Mouse (Mus musculus): ENCODE results near the gene Pitpnm2.
A peak's percentile ranks its signal among the peaks of the same experiment; 100 is the strongest.

The Pitpnm2 gene

DNA sequence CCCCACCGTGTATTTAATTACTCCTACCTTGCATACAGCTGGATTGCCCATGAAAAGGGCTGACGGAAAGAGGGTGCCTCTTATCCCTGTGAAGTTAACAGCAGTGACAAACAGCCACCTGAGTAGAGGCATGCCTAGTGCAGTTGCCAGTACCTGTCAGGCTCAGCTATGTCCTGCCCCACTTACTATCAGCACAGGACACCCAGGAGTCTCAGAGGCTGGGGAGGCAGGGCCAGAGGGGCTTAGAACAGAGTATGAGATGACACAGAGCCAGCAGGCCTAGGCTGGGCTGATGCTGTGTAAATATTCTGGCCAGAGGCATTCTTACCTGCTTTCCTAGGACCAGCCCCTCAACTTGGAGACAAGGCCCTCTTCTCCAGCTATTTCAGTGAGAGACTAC lies 48.0 kb downstream of the Pitpnm2 start:
- DNase-seq (ENCODE audit: low spot score) = no peak

DNA sequence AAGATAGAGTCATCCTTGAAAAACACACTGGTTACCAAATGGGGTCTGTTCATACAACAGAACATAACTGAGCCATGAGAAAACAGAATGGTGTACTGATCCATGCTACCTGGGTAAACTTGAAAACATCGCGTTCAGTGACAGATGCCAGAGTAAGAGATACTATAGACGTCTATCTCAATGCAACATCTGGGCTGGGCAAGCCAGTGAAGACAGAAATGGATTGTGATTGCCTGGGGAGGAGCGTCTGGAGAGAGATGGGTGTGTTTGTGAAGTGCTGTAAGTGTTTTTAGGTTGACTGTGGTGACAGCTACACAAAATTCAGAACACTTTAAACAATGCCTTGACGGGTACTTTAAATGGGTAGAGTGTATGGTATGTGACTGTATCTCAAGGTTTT lies 48.7 kb downstream of the Pitpnm2 start:
- DNase-seq (ENCODE audit: low spot score) = peak; percentile 59

GRCm38 (mm10) chr5:124199168-124199567 lies 50.4 kb downstream of the Pitpnm2 start:
- DNase-seq (ENCODE audit: low spot score) = no peak

- DNase-seq (ENCODE audit: low spot score) = no peak
Measured at GRCm38 (mm10) chr5:124198473-124198872, 51.1 kb downstream of the Pitpnm2 start.

GRCm38 (mm10) chr5:124196082-124196481 lies 53.5 kb downstream of the Pitpnm2 start:
- DNase-seq (ENCODE audit: low spot score) = no peak

GRCm38 (mm10) chr5:124194386-124195084 lies 55.0 kb downstream of the Pitpnm2 start:
- DNase-seq (ENCODE audit: low spot score) = no peak

GRCm38 (mm10) chr5:124193286-124194112 lies 56.1 kb downstream of the Pitpnm2 start:
- DNase-seq (ENCODE audit: low spot score) = no peak

GRCm38 (mm10) chr5:124192726-124193285 lies 56.8 kb downstream of the Pitpnm2 start:
- no peak for DNase-seq (ENCODE audit: low spot score)

DNA sequence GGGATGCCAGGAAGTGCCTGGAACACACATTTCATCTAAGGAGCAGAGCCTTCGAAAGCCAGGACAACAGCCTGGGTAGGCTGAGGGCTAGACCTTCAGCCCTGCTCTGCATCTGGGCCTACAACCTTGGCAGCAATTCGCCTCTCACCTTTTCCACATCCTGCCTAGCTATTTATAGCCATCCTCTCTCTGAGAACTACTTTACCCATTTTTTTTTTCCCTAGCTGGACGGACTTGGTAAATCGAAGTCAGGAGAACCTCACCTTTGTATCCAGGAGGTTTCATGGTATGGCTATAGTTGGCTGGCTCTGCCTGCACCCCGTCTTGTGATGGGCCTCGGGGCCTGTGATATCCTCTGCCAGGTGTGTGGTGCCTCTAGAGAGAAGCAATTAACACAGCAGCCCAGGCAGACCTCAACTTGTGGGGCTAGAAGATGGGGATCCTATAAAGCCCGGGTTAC lies 57.3 kb downstream of the Pitpnm2 start:
- DNase-seq (ENCODE audit: low spot score) = no peak

DNA sequence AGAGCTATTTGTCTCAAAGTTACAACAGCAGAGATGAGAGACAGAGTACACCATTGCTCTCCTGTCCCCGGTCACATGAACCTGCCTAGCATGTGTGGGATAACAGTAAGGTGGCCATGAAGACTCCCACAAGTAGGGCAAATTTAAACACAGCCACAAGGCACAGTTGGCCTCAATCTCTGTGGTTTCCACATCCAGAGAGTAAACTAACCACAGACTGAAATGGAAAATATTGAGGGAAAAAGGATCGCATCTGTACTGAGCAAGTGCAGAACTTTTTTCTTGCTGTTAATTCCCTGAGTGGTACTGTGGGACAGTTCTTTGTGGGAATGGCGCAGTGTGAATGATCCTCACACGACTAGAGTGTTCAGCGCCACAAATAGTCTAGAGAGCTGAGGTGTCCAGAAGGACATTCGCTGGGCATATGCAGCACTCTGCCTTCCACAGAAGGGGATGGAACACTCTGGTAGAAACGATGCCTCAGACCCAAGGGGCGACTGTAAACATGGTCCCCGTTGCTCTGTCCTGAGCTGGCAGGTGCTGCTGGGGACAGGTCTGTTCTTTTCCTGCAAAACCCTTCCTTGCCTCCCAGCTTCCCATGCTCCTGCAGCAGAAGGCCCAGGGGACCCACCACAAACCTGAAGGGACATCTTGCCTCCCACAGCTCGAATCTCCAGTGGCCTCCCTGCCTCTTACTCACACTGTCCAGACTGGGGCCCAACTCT lies 59.3 kb downstream of the Pitpnm2 start:
- no peak for DNase-seq (ENCODE audit: low spot score)

DNA sequence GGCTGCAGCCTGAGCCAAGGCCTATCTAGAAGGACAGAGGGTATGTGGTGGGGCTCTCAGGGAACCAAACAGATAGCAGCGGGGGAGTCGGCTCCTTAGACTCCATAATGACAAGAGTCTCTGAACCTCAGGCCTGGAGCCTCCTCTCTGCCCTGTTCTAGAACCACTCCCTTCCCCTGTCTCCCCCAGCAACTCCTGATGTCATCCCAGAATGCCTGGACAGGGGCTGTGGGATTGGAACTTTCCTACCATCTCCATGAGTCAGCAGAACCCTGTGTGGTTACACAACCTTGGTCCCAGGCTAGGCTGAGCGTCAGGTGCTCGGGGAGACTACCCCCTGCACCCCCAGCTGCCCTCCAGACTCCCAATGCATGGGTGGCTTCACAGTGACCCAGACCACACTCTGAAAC lies 60.0 kb downstream of the Pitpnm2 start:
- DNase-seq (ENCODE audit: low spot score) = no peak

DNA sequence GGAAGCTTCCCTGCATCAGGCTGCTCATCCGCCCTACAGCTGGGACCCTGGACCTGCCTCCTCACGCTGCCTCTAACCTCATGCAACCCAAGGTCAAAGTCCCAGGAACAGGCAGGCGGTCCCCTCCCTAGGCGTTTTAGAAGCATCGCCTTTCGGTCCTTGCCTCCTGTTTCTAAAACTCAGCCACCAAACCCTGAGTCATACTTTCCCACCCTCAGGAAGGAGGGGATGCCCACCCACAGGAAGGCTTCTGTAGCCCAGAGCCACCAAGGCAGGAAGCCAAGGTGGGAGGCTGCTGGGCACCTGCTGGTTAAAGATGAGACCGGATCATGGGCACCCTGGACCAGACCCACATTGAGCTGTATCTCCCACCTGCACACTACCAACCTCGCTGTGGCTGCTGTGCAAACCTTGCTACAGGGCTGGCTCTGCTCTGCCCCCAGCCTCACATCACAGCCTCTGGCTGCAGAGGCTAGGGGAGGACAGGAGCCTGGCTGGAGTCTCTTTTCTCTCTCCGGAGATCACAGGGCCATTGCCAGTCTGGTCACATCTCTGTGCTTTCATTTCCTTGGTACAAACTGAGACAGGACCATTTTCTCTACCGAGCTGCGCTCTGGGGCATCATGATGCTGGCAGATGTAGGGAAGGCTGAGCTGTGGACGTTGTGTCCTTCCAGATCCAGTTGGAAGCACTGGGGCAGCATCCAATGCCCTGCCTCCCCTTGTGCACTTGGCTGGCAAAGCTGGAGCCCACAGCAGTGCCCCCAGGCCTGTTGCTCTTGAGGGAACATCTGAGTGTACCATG lies 61.9 kb downstream of the Pitpnm2 start:
- no peak for DNase-seq (ENCODE audit: low spot score)

DNA sequence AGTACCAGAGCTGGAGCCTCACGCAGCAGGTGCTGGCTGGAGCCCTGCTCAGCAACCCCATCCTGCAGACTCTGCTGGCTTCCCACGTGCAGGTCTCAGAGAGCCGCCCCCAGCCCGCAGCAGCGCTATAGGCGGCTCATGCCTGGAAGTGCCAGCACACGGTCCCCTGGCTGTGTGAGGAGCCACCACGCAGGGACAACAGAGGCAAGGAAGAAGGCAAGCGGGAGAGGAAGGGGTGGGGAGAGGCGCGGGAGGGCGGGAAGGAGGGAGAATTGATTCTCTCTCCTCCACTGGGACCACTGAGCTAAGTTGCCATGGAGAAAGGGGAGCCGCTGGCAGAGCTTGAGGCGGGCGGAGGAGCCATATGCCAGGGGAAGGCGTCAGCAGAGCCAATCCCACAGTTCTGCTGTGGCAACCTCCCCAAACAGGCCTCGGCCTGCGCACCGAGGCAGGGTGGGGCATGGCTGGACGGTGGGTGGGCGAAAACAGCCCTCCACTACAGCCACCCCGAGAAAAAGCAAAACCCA lies 62.5 kb downstream of the Pitpnm2 start:
- DNase-seq (ENCODE audit: low spot score) = no peak

- no peak for DNase-seq (ENCODE audit: low spot score)
Measured at GRCm38 (mm10) chr5:124186465-124186854, 63.1 kb downstream of the Pitpnm2 start.

DNA sequence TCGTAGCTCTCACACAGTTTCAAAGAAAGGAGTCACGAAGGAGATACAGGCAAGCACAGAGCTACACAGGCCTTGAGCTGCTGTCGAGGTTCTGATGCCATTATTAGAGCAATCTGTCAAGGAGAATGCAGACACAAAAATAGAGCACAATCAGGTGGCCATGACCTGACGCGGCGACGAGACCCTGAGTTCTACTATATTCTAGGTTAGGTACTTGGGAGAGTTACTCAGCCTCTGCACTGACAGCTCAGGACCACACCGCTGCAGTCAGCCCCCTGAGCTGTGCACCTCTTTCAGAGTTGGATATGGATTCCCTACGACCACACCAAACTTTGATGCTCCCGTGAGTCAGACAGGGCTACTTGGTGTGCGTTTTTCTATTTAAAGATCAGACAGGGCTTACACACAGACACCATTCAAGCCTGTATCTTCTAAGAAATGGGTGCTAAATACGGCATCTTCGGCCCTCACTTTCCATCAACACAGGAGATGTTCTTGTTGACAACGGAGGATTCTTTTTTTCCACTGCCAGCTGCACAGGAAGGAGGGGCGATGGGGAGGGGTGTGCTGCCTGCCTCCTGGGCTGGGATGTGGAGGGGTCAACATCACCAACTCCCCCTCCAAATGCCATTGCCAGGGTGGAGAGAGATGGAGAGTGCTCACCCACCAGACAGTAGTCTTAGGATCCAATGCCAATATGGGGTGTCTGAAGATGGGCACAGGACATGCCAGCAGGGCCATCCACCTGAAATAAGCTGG lies 63.7 kb downstream of the Pitpnm2 start:
- no peak for DNase-seq (ENCODE audit: low spot score)

GRCm38 (mm10) chr5:124184898-124185701 lies 64.5 kb downstream of the Pitpnm2 start:
- no peak for DNase-seq (ENCODE audit: low spot score)

GRCm38 (mm10) chr5:124184191-124184590 lies 65.4 kb downstream of the Pitpnm2 start:
- no peak for DNase-seq (ENCODE audit: low spot score)

DNA sequence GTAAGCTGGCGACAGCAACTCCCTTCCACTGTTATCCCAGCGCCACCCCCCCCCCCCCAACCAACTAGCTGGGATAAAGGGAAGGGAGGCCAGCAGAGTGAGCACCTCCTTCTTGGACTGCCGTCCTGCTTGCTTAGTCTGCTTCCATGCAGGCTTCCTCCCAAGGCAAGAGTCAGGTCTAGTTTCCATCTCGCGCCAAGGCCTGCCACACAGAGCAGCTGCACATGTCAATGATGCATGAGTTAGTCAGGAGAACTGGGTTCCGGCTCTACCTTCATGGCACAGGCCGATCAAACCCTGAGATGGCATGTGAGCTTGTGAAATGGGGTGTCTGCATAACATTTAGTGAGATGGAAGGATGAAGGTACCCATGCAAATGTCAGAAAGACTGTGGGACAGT lies 66.9 kb downstream of the Pitpnm2 start:
- no peak for DNase-seq (ENCODE audit: low spot score)

GRCm38 (mm10) chr5:124182097-124182496 lies 67.5 kb downstream of the Pitpnm2 start:
- DNase-seq (ENCODE audit: low spot score) = peak; percentile 33
